Mouse (Mus musculus) erythroblast, adult 5-6 weeks (primary cell): ENCODE results near the gene Haghl. TPM values are rescaled to one million over a fixed set of nuclear protein-coding genes. Genes with fewer than 3 reads are reported as not detected.
"Not testable (repeated sequence)": the region's sequence is repeated elsewhere in the genome, so short reads cannot be mapped to it uniquely, and the experiment has no call there.

Experiments used
- ATAC-seq: replicated peaks from 2 replicates; pipeline ENCODE4 v1.8.0; 2016; ENCODE audit warnings: moderate number of reproducible peaks, mild to moderate bottlenecking, moderate TSS enrichment, inconsistent platforms; ENCODE audit not compliant: poor library complexity, low FRiP score, severe bottlenecking
- total RNA-seq, 2 experiments: library from RNA; stranded (forward) in 1 of 2; stranded (reverse) in 1 of 2; fragments of 150-400 nt in 1 of 2; fragments of 200-764, 138-1000 nt in 1 of 2; gene quantifications; 2 replicates each; pipeline versions ENCODE4 v1.2.3 to v1.2.4; 2015 to 2017; ENCODE audit warnings: low replicate concordance in 2 of 2

Haghl gene
- total RNA-seq, 2 experiments from 2014 or later, result 1.9 to 2.9 TPM

GRCm38 (mm10) chr17:25823452-25823851 lies 38.0 kb upstream of the Haghl start, which contains the start of gene Wdr24:
TSS of gene Wdr24 (plus strand) at chr17:25823627.
- peak; percentile 89 for ATAC-seq

- peak; percentile 58 for ATAC-seq
Observed at GRCm38 (mm10) chr17:25818851-25819780, 33.6 kb upstream of the Haghl start.

DNA sequence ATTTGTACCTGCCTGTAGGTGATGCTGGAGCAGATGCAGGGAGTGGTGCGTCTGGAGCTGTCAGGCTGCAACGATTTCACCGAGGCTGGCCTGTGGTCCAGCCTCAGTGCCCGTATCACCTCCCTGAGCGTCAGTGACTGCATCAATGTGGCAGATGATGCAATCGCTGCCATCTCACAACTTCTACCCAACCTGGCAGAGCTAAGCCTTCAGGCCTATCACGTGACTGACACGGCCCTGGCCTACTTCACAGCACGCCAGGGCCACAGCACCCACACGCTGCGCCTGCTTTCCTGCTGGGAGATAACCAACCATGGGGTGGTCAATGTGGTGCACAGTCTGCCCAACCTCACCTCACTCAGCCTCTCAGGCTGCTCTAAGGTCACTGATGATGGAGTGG lies 32.2 kb upstream of the Haghl start:
- ATAC-seq, result no peak

DNA sequence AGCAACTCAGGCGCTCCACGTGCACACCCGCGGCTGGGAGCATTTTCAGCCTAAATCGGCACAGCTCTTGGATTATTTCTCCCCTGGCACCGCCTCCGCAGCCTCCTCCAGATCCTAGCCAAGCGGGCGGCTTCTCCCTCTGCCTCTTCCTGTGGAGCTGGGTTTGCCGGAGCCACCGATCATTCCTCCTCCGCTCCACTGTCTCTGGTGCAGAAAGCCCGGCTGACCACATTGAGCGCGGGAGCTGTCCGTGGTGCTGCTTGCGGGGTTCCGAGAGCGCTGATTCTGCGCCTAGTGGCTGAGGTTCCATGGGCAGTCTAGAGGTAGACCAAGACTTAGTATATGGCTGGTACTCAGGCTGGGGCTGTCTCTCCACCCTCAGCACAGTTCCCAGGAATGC lies 28.0 kb upstream of the Haghl start:
- ATAC-seq, result 0 out of 2 replicates have a peak, but pooled peaks have one; percentile 38

DNA sequence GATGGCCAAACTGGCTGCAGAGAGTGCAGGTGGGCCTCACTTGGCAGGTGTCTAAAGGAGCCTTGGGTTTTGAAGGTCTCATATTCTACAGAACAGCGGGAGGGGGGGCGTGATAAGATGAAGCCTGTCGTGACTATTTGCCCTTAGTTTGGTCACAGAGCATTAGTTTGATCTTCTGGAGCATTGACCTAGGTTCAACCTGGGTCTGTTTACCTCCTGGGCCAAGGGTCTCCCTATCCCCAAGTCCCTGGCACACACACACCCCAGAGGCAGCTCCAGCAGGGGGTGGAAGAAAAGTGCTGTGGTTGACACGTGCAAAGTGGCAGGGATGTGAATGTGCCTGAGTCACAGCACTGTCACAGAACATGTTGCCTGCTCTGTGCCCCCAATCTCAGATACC lies 25.4 kb upstream of the Haghl start:
- no peak for ATAC-seq

DNA sequence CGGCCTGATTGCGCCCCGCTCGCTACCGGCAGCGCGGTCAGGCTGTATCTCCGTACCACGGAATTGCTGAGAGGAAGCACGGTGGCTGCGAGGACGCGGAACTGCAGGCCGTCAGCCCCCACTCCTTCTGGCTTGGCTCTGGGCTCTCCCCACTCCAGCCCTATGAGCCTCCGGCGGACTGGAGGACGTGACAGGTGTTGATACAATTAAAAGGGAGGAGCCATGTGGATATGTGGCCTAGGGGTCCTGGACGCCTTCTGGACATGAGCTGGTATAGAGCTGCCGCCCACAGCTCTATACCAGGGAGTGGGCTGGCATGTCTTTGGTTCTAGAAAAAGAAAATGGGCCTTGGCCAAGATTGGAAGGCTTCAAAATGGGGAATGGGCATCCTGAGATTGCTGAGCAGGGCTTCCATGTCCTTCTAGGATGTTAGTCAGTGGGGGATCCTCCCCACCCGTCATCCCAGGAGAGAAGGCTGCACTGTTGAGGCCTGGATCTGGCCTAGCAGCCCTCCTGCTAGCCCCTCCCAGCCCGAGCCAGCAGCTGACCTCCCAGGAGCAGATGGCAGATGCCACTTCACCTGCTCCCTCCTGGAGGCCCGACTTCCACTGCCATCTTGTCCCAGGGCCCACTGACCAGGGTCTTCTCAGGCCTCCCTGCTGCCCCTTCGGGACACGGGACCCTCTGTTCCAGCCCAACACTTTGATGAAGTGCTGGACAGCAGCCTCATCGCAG lies 24.3 kb upstream of the Haghl start:
- no peak for ATAC-seq

DNA sequence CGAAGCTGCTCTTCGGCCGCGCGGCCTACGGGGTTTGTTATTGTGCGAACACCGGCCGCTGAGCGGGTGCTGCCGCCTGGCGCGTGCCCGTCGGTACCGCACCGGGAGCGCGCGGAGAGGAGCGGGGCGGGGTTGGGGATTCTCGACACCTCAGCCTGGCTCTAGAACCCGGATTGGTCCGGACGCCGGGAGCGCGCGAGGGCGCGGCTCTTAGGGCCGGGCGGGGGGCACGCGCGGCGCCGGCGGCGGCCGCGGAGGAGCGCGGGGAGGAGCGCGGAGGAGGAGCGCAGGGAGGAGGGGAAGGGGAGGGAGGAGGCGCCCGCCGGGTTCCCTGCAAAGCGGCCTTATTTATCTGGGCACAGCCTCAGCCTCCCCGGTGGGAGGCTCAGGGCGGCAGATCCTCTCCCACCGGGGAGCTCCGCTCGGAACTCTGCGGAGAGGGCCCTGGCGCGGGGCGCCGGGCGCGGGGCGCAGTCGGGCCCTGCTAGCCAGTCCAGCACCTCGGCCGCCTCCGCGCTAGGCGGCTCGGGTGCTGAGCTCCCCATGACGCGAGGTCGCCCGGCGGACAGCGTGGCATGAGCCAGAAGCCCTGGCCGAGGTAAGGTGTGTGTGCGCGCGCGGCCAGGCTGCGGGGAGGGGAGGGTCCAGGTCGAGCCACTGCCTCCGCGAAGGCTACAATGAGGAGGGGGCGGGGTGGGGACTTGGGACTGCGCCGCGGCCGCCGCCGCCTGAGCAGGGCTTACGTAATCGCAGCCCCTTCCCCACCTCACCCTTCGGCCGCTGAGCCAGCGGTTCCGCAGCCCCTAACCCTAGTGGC lies 23.5 kb upstream of the Haghl start, which contains the start of gene Fbxl16:
Fbxl16 (plus strand) TSS at position 297 of the 817 bp plus-strand sequence.
- ATAC-seq, result no peak

DNA sequence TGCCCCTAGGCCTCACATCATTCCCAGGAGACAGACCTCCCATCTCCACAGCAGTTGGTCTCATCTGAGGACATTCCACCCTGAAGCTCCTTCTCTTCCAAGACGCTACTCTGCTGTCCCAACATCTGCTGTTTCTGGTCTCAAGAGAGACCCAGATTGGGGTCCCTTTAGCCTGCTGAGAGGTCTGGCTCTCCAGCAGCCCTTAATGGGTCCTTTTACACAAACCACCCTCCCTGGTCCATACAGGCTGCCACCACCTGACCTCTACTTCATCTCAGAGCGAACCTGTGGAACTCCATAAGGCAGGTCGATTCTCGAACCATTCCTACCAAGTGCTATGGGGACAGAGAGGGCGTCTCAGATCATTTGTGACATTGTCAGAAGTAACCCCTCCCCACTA lies 22.6 kb upstream of the Haghl start:
- no peak for ATAC-seq

- ATAC-seq, result not testable (repeated sequence)
Observed at GRCm38 (mm10) chr17:25807452-25807851, 22.0 kb upstream of the Haghl start.

GRCm38 (mm10) chr17:25806507-25806906 lies 21.0 kb upstream of the Haghl start:
- no peak for ATAC-seq

- no peak for ATAC-seq
Observed at GRCm38 (mm10) chr17:25802825-25803517, 17.5 kb upstream of the Haghl start.

DNA sequence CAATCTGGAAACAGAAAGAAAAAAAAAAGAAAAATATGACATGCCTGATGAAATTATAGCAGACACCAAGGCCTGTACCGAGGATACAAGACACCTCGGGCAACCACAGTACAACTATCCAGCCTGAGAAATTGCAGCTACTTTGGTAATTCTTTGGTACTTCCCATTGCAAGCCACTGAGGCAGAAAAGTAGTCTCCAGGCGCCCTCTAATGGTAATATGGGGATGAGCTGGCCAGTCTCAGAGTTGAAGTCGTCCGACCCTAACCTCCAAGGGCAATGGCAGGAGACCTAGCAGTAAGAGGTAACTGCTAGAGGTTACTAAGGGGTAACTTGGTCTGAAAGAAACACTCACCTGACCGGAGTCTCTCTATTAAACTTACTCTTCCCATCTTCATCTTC lies 15.6 kb upstream of the Haghl start:
- peak; percentile 74 for ATAC-seq

DNA sequence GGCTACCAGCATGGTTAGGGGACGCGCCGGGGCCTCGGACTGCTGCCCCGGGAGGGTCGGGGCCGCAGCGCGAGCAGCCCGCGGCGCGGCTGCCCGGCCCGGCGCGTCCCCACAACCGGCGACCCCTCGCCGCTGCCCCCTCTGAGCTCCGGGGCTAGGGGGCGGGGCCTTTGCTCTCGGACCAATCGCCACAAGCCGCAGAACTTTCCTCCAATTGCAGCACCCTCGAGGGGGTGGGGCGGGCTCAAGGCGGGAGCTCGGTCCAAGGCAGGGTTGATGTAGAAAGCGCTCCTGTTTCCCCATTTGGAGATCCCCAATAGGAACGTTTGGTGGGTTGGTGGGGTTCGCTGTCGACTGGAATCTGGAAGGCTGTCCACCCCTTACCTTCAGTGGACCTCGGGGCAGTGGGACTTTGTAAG lies 11.5 kb upstream of the Haghl start, which contains the start of gene Metrn:
Metrn (minus strand) TSS at position 186 of the 419 bp plus-strand sequence.
- peak; percentile 83 for ATAC-seq

DNA sequence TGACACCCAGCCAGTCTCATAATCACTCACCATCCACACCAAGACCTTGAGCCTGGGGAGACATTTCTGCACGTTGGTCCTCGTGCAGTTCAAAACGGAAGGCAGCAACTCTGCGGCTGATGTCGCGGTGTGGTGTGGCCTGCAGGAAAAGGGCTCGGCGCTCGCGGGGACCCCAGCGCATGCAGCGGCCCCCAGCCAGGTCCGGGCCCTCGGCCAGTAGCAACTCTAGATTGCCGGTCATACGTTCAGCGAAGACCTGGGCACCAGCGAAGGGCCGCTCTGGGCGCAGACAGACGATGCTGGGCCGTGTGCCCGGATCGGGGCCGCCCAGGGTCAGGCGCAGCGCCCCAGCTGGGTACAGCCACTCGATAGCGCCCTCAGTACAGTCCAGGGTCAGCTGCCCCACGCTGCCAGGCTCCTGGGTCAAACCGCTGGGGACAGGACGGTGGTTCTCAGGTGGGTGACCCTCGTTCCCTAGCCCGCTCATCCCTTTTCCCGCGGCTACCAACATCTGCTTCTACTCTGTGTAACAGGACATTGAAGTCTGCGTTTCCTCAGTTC lies 10.8 kb upstream of the Haghl start:
- ATAC-seq, result no peak

DNA sequence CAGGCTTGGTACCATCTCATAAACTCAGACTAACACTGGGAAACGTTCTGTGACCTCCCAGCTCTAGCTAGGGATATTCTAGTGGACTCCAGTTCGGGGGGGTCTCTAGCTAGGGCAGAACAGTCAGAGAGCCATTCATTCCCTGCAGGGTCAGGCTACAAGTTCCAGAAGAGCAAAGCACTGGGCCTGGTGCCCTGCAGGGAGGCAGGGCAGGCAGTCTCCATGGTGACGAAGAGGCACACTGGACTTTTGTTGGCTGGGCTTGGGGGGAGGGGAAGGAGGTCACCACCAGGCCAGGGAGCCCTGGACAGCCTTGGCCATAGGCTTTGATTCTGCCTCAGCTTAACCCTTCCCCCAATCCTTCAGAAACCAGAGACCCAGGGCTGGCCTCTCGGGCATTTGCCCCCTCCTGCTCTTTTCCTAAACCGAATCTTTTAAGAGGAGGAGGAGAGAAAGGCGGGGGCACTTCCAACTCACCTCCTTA lies 10.2 kb upstream of the Haghl start, which contains the start of gene AC134908.4:
AC134908.4 (minus strand) TSS at position 51 of the 484 bp plus-strand sequence.
- ATAC-seq, result no peak

DNA sequence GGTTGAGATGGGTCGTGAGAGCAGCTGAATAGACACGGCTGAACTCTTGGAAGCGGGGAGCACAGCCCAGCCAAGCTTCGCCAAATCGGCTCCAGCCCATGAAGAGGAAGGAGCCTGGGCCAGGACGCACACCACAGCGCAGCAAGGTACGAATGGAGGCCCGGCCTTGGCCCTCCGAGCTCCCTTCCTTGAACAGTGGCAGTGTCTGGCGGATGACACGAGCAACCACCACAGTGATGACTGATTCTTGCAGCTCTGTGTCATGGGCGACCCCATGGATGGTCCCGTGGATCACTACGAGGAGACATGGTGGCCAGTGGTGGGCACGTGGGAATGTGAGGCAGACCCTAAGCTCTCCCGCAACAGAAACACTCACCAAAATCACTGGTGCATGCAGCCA lies 9.5 kb upstream of the Haghl start:
- ATAC-seq, result no peak

- ATAC-seq, result no peak
Observed at GRCm38 (mm10) chr17:25794197-25794596, 8.7 kb upstream of the Haghl start.

DNA sequence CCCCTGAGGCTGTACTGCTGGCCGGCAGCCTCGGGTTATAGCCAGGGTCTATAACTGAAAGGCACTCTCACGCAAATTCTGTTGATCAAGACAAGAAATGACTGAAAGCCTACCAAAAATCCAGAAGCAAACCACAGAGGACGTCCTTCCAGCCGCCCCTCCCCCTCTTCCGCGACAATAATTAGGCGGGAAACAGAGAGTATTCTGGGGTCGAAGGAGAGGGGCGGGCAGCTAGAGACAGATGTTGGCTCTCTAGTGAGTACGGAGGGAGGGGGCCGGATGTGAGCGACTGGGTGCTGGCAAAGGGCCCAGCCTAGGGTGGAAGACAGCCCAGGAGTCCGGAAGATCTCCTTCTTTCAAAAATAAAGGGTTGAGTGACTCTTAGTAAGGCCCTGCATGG lies 7.1 kb upstream of the Haghl start, which contains the start of gene Fam173a:
Fam173a (minus strand) TSS at position 287 of the 400 bp plus-strand sequence.
- ATAC-seq, result peak; percentile 42; the same call in 1 of the 2 replicates
